Mouse (Mus musculus) intestine, embryonic 16.5 days (tissue): ENCODE results near the gene Tbx6. TPM values are rescaled to one million over a fixed set of nuclear protein-coding genes. Genes with fewer than 3 reads are reported as not detected.

Experiments used
- ATAC-seq: fragments of 200-750 bp; cut with Nextera tagmentation; 2 replicates; pipeline ENCODE4 v1.8.0; 2017; ENCODE audit warnings: moderate TSS enrichment, moderate library complexity
- H3K27ac ChIP-seq: fragments of 300-500 bp; sonication (generic); 2 replicates; pipeline ENCODE4 v1.5.1; 2014; ENCODE audit warnings: mild to moderate bottlenecking, low read length
- H3K27me3 ChIP-seq: fragments of 300-500 bp; sonication (generic); replicated peaks from 2 replicates; pipeline ENCODE4 v1.6.1; 2014; ENCODE audit warnings: low read length, control low read depth, mixed read lengths; ENCODE audit not compliant: control insufficient read depth, insufficient read depth
- H3K36me3 ChIP-seq: fragments of 300-500 bp; sonication (generic); 2 replicates; pipeline ENCODE4 v1.6.1; 2014; ENCODE audit warnings: low read length, control low read depth; ENCODE audit not compliant: control insufficient read depth, insufficient read depth
- H3K4me1 ChIP-seq: fragments of 300-500 bp; sonication (generic); 2 replicates; pipeline ENCODE4 v1.6.1; 2014; ENCODE audit warnings: low read length, control low read depth, mixed read lengths; ENCODE audit not compliant: control insufficient read depth, insufficient read depth
- H3K4me2 ChIP-seq: fragments of 300-500 bp; sonication (generic); 2 replicates; pipeline ENCODE4 v1.6.1; 2014; ENCODE audit warnings: low read depth, low read length, control low read depth
- H3K4me3 ChIP-seq: fragments of 300-500 bp; sonication (generic); 2 replicates; pipeline ENCODE4 v1.5.1; 2014; ENCODE audit warnings: mild to moderate bottlenecking, low read length
- H3K9ac ChIP-seq: fragments of 300-500 bp; sonication (generic); 2 replicates; pipeline ENCODE4 v1.6.1; 2014; ENCODE audit warnings: low read depth, low read length
- H3K9me3 ChIP-seq: fragments of 300-500 bp; sonication (generic); 2 replicates; pipeline ENCODE4 v1.6.1; 2016; ENCODE audit warnings: low read length, control low read depth; ENCODE audit not compliant: control insufficient read depth
- WGBS: fragments of 180-500 bp; shearing (Covaris S2); extraction: QIAGEN DNeasy Blood & Tissue Kit; methylation state at CpG from one replicate; pipeline ENCODE4 v1.1.7; 2014; 5-methylcytosine and 5-hydroxymethylcytosine counted together
- polyA plus RNA-seq: library from polyadenylated mRNA; unstranded; fragments of >200 nt; fragmentation: Nextera tagmentation; extraction: Ambion mirVana; gene quantifications from 2 replicates; pipeline ENCODE4 v1.2.1, GENCODE M21; 2015

Tbx6 gene
- polyA plus RNA-seq, 1 experiment from 2014 or later = 0.37 TPM

- peak overlapping the region; percentile 79 for H3K27ac ChIP-seq
- H3K4me2 ChIP-seq = no peak overlapping the region
- WGBS = 52% methylated on average over 7 of the region's 7 CpGs
- H3K4me1 ChIP-seq = peaks cover 6% of the 10 kb centered on the region; the same call in 1 of the 2 replicates
- peak; percentile 75 for ATAC-seq
- no peaks in the 10 kb centered on the region for H3K9me3 ChIP-seq
- H3K9ac ChIP-seq = 0 out of 2 replicates have a peak overlapping the region, but pooled peaks have one; percentile 7
- no peak overlapping the region for H3K4me3 ChIP-seq
- no peaks in the 10 kb centered on the region for H3K27me3 ChIP-seq
- H3K36me3 ChIP-seq = no peaks in the 10 kb centered on the region
Observed at GRCm38 (mm10) chr7:126748824-126749223, 32.5 kb upstream of the Tbx6 start.

- Histone ChIP-seq H3K9me3 (no peaks in the 10 kb centered on the region), H3K9ac (no peak overlapping the region), H3K4me1 (peaks cover 9% of the 10 kb centered on the region; the same call in 1 of the 2 replicates), H3K36me3 (no peaks in the 10 kb centered on the region), H3K27ac (0 out of 2 replicates have a peak overlapping the region, but pooled peaks have one; percentile 17), H3K4me3 (no peak overlapping the region), H3K4me2 (no peak overlapping the region), H3K27me3 (no peaks in the 10 kb centered on the region)
- WGBS = 90% methylated on average over 17 of the region's 17 CpGs
- ATAC-seq = no peak
Observed at GRCm38 (mm10) chr7:126749582-126750343, 31.5 kb upstream of the Tbx6 start.

DNA sequence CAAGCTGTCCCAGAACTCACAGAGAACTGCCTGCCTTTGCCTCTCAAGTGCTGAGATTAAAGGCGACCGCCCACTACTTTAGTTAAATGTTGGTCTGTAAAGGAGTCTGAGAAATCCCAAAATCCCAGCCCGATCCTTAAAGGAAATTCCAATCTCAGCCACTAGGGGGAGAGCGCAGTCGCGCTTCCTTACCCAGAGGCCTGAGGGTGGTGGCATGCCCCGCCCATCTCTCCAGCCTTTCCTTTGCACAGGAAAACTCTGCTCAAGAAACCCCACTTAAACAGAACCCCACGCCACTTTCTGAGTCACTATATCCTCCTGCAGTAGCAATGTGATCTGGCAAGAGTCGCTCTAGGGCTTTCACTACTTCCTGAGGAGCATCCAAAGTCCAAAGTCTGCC, 26.4 kb upstream of the Tbx6 start:
- Histone ChIP-seq H3K9ac (peak overlapping the region; percentile 51), H3K27ac (peak overlapping the region; percentile 56), H3K36me3 (no peaks in the 10 kb centered on the region), H3K27me3 (no peaks in the 10 kb centered on the region), H3K4me1 (peaks cover 8% of the 10 kb centered on the region), H3K9me3 (no peaks in the 10 kb centered on the region), H3K4me2 (peak overlapping the region; percentile 26; the same call in 1 of the 2 replicates), H3K4me3 (no peak overlapping the region)
- WGBS = 1% methylated on average over 9 of the region's 9 CpGs
- peak; percentile 76 for ATAC-seq

DNA sequence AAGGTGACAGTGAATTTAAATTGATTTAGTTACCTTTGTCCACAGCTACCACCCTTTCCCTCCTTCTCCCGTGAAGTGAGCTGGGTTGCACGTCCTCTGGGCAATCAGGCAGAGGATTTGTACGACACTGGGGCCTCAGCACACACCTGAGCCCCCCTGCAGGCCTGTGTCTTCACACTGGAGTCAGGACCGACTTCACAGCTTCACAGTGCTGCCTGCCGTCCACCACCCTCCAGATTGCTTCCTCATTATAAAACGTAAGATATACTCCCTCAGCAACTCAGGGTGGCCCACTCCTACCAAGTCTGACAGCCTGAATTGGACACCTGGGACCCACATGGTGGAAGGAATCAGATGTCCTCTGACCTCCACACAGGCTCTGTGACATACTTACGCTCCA, 22.7 kb upstream of the Tbx6 start:
- Histone ChIP-seq H3K36me3 (peaks cover 3% of the 10 kb centered on the region), H3K4me3 (no peak overlapping the region), H3K4me1 (peaks cover 35% of the 10 kb centered on the region), H3K27me3 (no peaks in the 10 kb centered on the region), H3K27ac (no peak overlapping the region; the same call in 1 of the 2 replicates), H3K9me3 (no peaks in the 10 kb centered on the region), H3K9ac (no peak overlapping the region), H3K4me2 (no peak overlapping the region)
- WGBS = 65% methylated on average over 7 of the region's 7 CpGs
- ATAC-seq = no peak

DNA sequence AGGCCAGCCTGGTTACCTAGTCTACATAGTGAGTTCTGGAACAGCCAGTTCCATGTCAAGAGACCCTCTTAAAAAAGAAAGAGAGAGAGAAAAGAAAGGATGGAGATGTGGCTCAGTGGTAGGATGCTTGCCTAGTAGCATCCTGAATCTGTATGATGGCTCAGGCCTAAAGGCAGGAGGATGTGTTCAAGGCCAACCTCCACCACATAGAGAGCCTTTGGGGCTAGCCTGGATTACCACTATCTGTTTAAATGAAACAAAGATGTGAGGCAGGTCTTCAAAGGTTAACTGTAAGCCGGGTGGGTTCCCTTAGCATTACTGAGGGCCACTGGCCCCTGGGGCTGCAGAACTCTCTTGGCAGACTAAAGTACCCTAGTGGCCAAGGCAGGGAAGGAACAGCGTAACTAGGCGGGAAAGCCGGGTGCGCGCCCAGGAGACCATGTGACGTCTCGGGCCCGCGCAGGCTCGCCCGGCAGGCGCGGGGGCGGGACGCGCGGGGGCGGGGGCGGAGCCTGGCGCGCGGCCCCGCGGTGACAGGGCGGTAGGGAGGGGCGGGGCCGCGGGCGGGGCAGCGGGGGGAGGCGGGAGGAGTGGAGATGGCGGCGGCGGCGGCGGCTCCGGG, 22.1 kb upstream of the Tbx6 start, which contains the start of gene Mapk3:
Gene Mapk3 (plus strand): TSS at position 552 of the 622 bp plus-strand sequence.
- Histone ChIP-seq H3K36me3 (peaks cover 7% of the 10 kb centered on the region), H3K4me1 (peaks cover 35% of the 10 kb centered on the region), H3K4me3 (peak within 1 kb of the TSS; percentile 67), H3K4me2 (peak within 1 kb of the TSS; percentile 78), H3K27ac (peak within 1 kb of the TSS; percentile 99), H3K9me3 (no peaks in the 10 kb centered on the region), H3K9ac (peak within 1 kb of the TSS; percentile 88), H3K27me3 (no peaks in the 10 kb centered on the region)
- ATAC-seq = peak; percentile 57
- WGBS = under 1% methylated on average over 26 of the region's 38 CpGs

- Histone ChIP-seq H3K9ac (peak overlapping the region; percentile 88), H3K4me1 (peaks cover 32% of the 10 kb centered on the region), H3K27ac (peak overlapping the region; percentile 99), H3K4me2 (peak overlapping the region; percentile 78), H3K36me3 (peaks cover 13% of the 10 kb centered on the region), H3K27me3 (no peaks in the 10 kb centered on the region), H3K9me3 (no peaks in the 10 kb centered on the region), H3K4me3 (peak overlapping the region; percentile 67)
- WGBS = 1% methylated on average over 23 of the region's 24 CpGs
- ATAC-seq = peak; percentile 41
Observed at GRCm38 (mm10) chr7:126759672-126760390, 21.5 kb upstream of the Tbx6 start.

DNA sequence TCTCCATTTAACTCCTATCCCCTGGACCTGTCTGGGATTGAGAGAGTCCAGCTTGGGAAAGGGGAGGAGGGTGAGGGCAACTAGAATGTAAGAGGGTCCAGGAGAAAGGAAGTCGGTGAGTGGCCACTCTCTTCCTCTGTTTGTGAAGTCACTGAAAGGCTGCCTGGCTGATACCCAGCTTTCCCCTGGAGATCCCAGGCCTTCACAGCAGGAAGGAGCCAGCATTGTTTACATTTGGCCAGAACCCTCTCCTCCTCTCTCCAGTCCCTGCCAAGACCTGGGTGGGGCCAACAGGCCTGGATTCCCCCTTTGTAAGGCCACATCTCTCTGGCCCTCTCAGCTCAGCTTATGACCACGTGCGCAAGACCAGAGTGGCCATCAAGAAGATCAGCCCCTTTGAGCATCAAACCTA, 20.9 kb upstream of the Tbx6 start:
- peak overlapping the region; percentile 78 for H3K4me2 ChIP-seq
- 12% methylated on average over 3 of the region's 3 CpGs for WGBS
- no peaks in the 10 kb centered on the region for H3K27me3 ChIP-seq
- peaks cover 30% of the 10 kb centered on the region for H3K4me1 ChIP-seq
- peak; percentile 70 for ATAC-seq
- peak overlapping the region; percentile 88 for H3K9ac ChIP-seq
- peaks cover 18% of the 10 kb centered on the region for H3K36me3 ChIP-seq
- peak overlapping the region; percentile 67 for H3K4me3 ChIP-seq
- no peaks in the 10 kb centered on the region for H3K9me3 ChIP-seq
- H3K27ac ChIP-seq = peak overlapping the region; percentile 99

- Histone ChIP-seq H3K4me3 (peak overlapping the region; percentile 67), H3K36me3 (peaks cover 23% of the 10 kb centered on the region), H3K27ac (peak overlapping the region; percentile 99), H3K4me2 (peak overlapping the region; percentile 78), H3K27me3 (no peaks in the 10 kb centered on the region), H3K4me1 (peaks cover 35% of the 10 kb centered on the region), H3K9me3 (no peaks in the 10 kb centered on the region), H3K9ac (peak overlapping the region; percentile 88)
- 23% methylated on average over 4 of the region's 4 CpGs for WGBS
- ATAC-seq = no peak
Observed at GRCm38 (mm10) chr7:126760956-126761355, 20.3 kb upstream of the Tbx6 start.

DNA sequence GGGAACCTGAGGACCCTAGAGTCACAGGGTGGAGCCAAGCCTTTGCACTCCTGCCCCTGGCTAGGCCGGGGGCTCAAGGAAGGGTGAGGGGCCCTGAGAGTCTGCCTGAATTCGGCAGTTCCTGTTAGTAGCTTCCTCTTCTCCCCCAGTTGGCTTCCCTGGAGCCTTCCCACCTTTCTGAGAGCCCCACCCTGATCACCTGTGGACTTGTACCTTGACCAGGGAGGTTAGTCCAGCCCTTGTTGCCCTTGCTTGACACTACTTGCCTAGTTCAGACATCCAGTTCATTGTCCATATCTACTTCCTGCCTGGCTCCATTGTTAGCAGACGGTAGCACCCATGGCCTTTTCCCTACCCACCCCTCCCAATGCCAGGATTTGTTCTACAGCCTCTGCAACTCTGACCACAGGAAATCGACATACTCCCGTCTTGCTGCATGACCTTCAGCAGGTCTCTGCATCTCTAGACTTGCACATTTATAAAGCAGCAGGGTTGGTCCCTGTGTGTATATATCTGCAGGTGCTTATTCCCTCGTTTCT, 19.7 kb upstream of the Tbx6 start:
- Histone ChIP-seq H3K27ac (peak overlapping the region; percentile 99), H3K4me1 (peaks cover 39% of the 10 kb centered on the region), H3K27me3 (no peaks in the 10 kb centered on the region), H3K4me2 (peak overlapping the region; percentile 78), H3K9me3 (no peaks in the 10 kb centered on the region), H3K9ac (peak overlapping the region; percentile 88), H3K4me3 (peak overlapping the region; percentile 67), H3K36me3 (peaks cover 30% of the 10 kb centered on the region)
- ATAC-seq = peak; percentile 39
- WGBS = 40% methylated on average over 6 of the region's 6 CpGs
